Mouse (Mus musculus) hindbrain, embryonic 14.5 days (tissue): Measurements from ENCODE around the gene Luc7l2. TPM values are rescaled to one million over a fixed set of nuclear protein-coding genes. Genes with fewer than 3 reads are reported as not detected.

Experiments used
- ATAC-seq: fragments of 200-750 bp; cut with Nextera tagmentation; 2 replicates; pipeline ENCODE4 v1.8.0; 2017; ENCODE audit warnings: moderate number of reproducible peaks, mild to moderate bottlenecking, moderate TSS enrichment, moderate library complexity; ENCODE audit not compliant: low FRiP score
- DNase-seq: peaks from one replicate; pipeline ENCODE4 v3.0.0-alpha.2; 2015; ENCODE audit warnings: low spot score
- H3K27ac ChIP-seq: fragments of 300-500 bp; sonication (generic); 2 replicates; pipeline ENCODE4 v1.5.1; 2014; ENCODE audit warnings: mild to moderate bottlenecking, moderate library complexity
- H3K27me3 ChIP-seq: fragments of 300-500 bp; sonication (generic); 2 replicates; pipeline ENCODE4 v1.6.1; 2014; ENCODE audit warnings: mild to moderate bottlenecking, low read length, mixed read lengths; ENCODE audit not compliant: control insufficient read depth, insufficient read depth
- H3K36me3 ChIP-seq: fragments of 300-500 bp; sonication (generic); replicated peaks from 2 replicates; pipeline ENCODE4 v1.6.1; 2014; ENCODE audit not compliant: control insufficient read depth, insufficient read depth
- H3K4me1 ChIP-seq: fragments of 300-500 bp; sonication (generic); replicated peaks from 2 replicates; pipeline ENCODE4 v1.6.1; 2014; ENCODE audit warnings: antibody characterized with exemption, low read length, mixed read lengths; ENCODE audit not compliant: control insufficient read depth, insufficient read depth
- H3K4me2 ChIP-seq: fragments of 300-500 bp; sonication (generic); replicated peaks from 2 replicates; pipeline ENCODE4 v1.6.1; 2014; ENCODE audit warnings: mild to moderate bottlenecking, moderate library complexity
- H3K4me3 ChIP-seq: fragments of 300-500 bp; sonication (generic); replicated peaks from 2 replicates; pipeline ENCODE4 v1.5.1; 2014; ENCODE audit warnings: mild to moderate bottlenecking, low read length
- H3K9ac ChIP-seq: fragments of 300-500 bp; sonication (generic); 2 replicates; pipeline ENCODE4 v1.6.1; 2014
- H3K9me3 ChIP-seq: fragments of 300-500 bp; sonication (generic); 2 replicates; pipeline ENCODE4 v1.6.1; 2016; ENCODE audit warnings: low read length; ENCODE audit not compliant: control insufficient read depth
- WGBS: fragments of 180-500 bp; shearing (Covaris S2); extraction: QIAGEN DNeasy Blood & Tissue Kit; methylation state at CpG from one replicate; pipeline ENCODE4 v1.1.7; 2014; 5-methylcytosine and 5-hydroxymethylcytosine counted together
- polyA plus RNA-seq: library from polyadenylated mRNA; unstranded; fragments of >200 nt; fragmentation: Nextera tagmentation; extraction: Ambion mirVana; gene quantifications from 2 replicates; pipeline ENCODE4 v1.2.1, GENCODE M21; 2014

The Luc7l2 gene
- polyA plus RNA-seq, 1 experiment from 2014 or later, result 49.3 TPM

DNA sequence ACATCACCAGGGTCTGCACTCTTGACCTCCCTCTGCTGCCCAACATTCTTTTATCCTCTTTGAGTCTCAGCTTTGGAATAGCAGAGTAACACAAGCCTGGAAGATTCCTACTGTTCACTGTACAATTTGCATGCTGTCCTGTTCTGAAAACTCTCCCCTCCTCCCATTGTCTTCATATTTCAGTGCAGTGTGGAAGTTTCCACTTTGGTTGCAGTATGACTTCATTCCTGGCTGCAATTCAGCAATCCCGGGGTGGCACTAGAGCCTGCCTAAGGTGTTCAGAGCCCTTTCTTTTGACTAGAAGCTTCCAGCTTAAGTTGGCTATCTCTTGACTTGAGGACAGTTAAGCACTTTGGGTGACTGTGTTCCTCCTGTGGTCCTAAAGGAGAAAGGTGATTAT lies 73.3 kb downstream of the Luc7l2 start:
- no peak overlapping the region for H3K27ac ChIP-seq
- H3K9ac ChIP-seq, result no peak overlapping the region
- H3K27me3 ChIP-seq, result no peaks in the 10 kb centered on the region
- no peak overlapping the region for H3K4me2 ChIP-seq
- no peaks in the 10 kb centered on the region for H3K4me1 ChIP-seq
- ATAC-seq (no peak), DNase-seq (no peak)
- 80% methylated on average over 1 of the region's 1 CpGs for WGBS
- H3K4me3 ChIP-seq, result no peak overlapping the region
- no peaks in the 10 kb centered on the region for H3K9me3 ChIP-seq
- H3K36me3 ChIP-seq, result peaks cover 18% of the 10 kb centered on the region

DNA sequence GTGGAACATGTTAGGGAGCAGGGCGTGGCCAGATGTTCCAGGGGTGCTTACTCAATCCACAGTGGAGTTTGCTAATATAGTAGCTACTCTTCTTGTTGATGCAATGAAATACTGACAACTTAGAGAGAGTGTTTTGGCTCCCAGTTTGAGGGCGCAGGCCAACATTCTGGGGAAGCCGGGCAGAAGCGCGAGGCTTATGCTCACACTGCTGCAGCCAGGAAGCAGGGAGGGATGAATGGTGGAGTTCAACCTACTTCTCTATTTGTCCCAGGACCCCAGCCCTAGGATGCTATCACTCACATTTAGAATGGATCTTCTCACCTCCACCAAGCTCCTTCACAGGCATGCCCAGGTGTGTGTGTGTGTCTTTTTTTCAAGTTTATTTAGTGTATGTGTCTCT lies 75.0 kb downstream of the Luc7l2 start:
- no peaks in the 10 kb centered on the region for H3K9me3 ChIP-seq
- no peaks in the 10 kb centered on the region for H3K4me1 ChIP-seq
- no peaks in the 10 kb centered on the region for H3K27me3 ChIP-seq
- no peak overlapping the region for H3K4me3 ChIP-seq
- no peak overlapping the region for H3K27ac ChIP-seq
- WGBS, result 94% methylated on average over 5 of the region's 5 CpGs
- H3K4me2 ChIP-seq, result no peak overlapping the region
- no peak overlapping the region for H3K9ac ChIP-seq
- no peak for DNase-seq
- H3K36me3 ChIP-seq, result peaks cover 9% of the 10 kb centered on the region; the same call in 1 of the 2 replicates
- ATAC-seq, result no peak

DNA sequence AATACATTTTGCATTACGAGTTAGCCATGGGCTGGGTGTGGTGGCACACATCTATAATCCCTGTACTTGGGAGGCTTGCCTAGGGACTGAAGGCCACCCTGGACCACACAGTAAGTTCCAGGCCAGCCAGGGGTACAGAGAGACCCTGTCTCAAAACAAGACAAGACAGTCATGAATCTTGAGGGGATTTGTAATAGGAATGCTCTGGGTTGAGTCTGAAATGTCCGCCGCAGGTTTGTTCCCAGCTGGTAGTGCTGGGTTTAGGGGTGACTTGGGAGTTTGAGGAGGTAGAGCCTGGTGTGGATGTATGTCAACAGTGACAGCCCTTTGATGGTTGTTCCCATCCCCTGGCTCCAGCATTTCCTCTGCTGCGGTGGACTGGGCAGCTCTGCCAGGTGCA lies 75.9 kb downstream of the Luc7l2 start:
- H3K4me1 ChIP-seq, result no peaks in the 10 kb centered on the region
- ATAC-seq (no peak), DNase-seq (no peak)
- H3K36me3 ChIP-seq, result peaks cover 9% of the 10 kb centered on the region; the same call in 1 of the 2 replicates
- no peaks in the 10 kb centered on the region for H3K27me3 ChIP-seq
- no peak overlapping the region for H3K27ac ChIP-seq
- H3K4me2 ChIP-seq, result no peak overlapping the region
- H3K9ac ChIP-seq, result no peak overlapping the region
- 97% methylated on average over 4 of the region's 4 CpGs for WGBS
- no peak overlapping the region for H3K4me3 ChIP-seq
- H3K9me3 ChIP-seq, result no peaks in the 10 kb centered on the region

DNA sequence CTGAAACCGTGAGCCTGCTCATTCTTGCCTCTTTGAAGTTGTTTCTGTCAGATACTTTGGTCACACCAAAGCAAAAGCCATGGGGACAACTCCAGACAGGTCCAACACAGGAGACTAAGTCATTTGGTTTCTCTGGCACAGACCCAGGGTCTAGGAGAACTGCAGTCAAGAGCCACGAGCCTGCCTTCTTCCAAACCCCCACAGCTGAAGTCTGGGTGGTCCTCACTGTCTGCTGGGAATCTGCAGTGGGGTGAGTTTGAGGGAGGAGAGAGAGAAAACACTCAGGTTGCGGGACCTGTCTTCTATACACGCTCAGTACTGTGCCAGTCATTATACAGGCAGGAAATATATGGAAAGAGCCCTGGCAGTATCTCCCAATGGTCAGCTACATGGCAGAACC lies 76.4 kb downstream of the Luc7l2 start:
- Histone ChIP-seq H3K4me2 (no peak overlapping the region), H3K36me3 (peaks cover 9% of the 10 kb centered on the region; the same call in 1 of the 2 replicates), H3K4me3 (no peak overlapping the region), H3K9me3 (no peaks in the 10 kb centered on the region), H3K27ac (no peak overlapping the region), H3K9ac (no peak overlapping the region), H3K4me1 (no peaks in the 10 kb centered on the region), H3K27me3 (no peaks in the 10 kb centered on the region)
- ATAC-seq (no peak), DNase-seq (no peak)
- 88% methylated on average over 4 of the region's 4 CpGs for WGBS

DNA sequence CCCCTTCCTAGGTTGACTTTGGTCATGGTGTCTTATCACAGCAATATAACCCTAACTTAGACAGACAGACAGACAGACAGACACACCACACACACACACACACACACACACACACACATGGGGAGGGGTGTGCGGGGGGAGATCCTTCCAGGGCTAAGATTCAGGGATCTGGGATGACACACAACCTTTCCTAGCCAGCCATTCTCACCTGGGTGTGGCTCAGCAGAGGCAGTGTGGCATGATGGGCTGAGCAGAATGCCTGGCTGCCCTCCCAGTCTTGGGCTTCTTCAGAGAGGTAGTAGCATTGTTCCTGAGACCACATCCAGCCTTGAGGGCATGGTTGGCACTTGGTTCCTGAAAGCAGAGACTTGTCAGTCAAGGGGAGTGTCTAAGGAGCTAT lies 78.4 kb downstream of the Luc7l2 start:
- H3K4me2 ChIP-seq, result no peak overlapping the region
- H3K9ac ChIP-seq, result no peak overlapping the region
- ATAC-seq (no peak), DNase-seq (no peak)
- no peak overlapping the region for H3K27ac ChIP-seq
- no peaks in the 10 kb centered on the region for H3K9me3 ChIP-seq
- no peak overlapping the region for H3K4me3 ChIP-seq
- 100% methylated on average over 1 of the region's 1 CpGs for WGBS
- no peaks in the 10 kb centered on the region for H3K4me1 ChIP-seq
- H3K36me3 ChIP-seq, result no peaks in the 10 kb centered on the region
- H3K27me3 ChIP-seq, result peaks cover 12% of the 10 kb centered on the region

DNA sequence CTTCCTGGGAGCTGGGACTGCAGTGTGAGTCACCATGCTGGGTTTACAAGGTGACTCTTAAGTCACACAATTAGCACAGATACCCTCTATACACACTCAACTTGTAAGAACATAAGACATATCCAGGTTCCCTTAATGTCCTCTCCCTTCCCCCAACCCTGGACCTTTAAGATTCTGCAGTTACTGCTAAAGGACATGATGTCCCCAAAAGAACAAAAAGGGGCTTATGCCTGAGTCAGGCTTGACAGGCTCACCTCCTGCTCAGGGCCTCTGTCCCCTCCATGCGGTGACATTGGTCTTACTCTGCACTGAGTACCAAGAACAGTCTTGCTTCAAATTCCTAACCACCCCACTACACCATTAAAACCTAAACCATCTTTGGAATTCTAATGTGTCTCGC lies 81.7 kb downstream of the Luc7l2 start:
- H3K9me3 ChIP-seq, result no peaks in the 10 kb centered on the region
- no peak for DNase-seq
- H3K9ac ChIP-seq, result no peak overlapping the region
- WGBS, result 92% methylated on average over 2 of the region's 2 CpGs
- H3K4me1 ChIP-seq, result peaks cover 16% of the 10 kb centered on the region
- peaks cover 44% of the 10 kb centered on the region for H3K27me3 ChIP-seq
- H3K4me2 ChIP-seq, result no peak overlapping the region
- no peak overlapping the region for H3K27ac ChIP-seq
- no peaks in the 10 kb centered on the region for H3K36me3 ChIP-seq
- ATAC-seq, result no peak
- H3K4me3 ChIP-seq, result no peak overlapping the region

DNA sequence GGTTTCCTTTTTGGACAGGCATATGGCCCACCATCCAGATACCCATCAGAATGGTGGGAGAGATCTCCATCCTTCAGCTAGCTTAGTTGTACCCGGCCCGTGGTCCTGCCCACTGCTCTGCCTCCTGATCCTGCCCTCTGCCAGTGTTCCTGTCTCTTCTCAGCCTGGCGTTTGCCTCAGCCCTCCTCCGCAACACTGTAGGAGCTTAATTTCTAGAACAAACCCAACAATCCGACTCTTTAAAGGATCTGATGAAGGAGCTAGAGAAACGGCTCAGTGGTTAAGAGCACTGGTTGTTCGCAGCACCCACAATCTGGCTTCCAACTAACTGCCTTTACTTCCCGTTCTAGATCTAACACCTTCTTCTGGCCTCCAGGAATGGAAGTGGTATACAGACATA lies 83.3 kb downstream of the Luc7l2 start:
- 86% methylated on average over 8 of the region's 8 CpGs for WGBS
- Histone ChIP-seq H3K4me3 (no peak overlapping the region), H3K9ac (no peak overlapping the region), H3K27ac (no peak overlapping the region), H3K4me2 (no peak overlapping the region), H3K27me3 (peaks cover 58% of the 10 kb centered on the region), H3K4me1 (peaks cover 16% of the 10 kb centered on the region), H3K9me3 (no peaks in the 10 kb centered on the region), H3K36me3 (no peaks in the 10 kb centered on the region)
- no peak for DNase-seq
- no peak for ATAC-seq

DNA sequence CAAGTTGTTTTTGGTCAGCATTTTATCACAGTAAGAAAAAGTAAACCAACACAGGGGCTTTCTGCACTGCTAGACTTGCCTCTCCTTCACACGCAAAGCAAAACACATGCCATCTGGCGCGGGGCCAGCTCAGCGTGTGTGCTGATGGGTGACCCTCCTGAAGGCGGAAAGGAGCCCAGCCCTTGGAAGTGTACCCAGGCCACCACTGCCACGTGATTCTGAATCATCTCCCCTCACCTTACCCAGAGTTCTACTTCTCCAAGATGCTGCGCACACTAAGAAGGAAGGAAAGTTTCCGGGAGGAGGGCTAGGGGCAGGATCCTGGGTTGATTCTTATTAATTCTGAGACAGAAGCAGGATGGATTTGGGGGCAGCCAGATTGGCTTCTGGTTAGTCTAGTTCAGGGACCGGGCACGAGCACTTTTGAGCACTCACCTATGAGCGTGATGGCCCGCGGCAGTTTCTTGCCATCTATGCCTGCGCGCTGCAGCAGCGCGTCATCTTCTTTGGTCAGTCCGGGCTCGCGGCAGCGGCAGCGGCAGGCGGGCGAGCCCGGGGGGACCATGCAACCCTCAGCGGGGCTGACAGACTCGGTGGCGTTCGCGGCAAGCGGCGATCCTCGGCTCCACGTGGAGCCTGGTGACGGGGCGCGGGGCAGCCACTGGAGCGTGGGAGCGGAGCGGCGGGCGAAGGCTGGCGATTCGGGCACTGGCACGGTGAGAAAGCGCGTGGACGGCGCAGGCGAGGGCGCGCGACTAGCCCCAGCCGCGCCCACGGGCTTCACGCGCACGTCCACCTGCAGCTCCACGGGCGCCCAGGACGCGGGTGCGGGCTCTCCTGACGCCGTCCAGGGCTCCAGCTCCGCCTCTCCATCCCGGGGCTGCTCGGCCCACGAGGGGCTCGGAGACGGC lies 85.1 kb downstream of the Luc7l2 start:
- peak overlapping the region; percentile 93 for H3K4me2 ChIP-seq
- peak overlapping the region; percentile 47 for H3K4me3 ChIP-seq
- H3K9me3 ChIP-seq, result no peaks in the 10 kb centered on the region
- peak; percentile 61 for DNase-seq
- H3K27ac ChIP-seq, result no peak overlapping the region
- peak; percentile 67 for ATAC-seq
- WGBS, result 1% methylated on average over 71 of the region's 72 CpGs
- peaks cover 68% of the 10 kb centered on the region for H3K27me3 ChIP-seq
- peaks cover 16% of the 10 kb centered on the region for H3K4me1 ChIP-seq
- H3K9ac ChIP-seq, result peak overlapping the region; percentile 44
- H3K36me3 ChIP-seq, result no peaks in the 10 kb centered on the region

DNA sequence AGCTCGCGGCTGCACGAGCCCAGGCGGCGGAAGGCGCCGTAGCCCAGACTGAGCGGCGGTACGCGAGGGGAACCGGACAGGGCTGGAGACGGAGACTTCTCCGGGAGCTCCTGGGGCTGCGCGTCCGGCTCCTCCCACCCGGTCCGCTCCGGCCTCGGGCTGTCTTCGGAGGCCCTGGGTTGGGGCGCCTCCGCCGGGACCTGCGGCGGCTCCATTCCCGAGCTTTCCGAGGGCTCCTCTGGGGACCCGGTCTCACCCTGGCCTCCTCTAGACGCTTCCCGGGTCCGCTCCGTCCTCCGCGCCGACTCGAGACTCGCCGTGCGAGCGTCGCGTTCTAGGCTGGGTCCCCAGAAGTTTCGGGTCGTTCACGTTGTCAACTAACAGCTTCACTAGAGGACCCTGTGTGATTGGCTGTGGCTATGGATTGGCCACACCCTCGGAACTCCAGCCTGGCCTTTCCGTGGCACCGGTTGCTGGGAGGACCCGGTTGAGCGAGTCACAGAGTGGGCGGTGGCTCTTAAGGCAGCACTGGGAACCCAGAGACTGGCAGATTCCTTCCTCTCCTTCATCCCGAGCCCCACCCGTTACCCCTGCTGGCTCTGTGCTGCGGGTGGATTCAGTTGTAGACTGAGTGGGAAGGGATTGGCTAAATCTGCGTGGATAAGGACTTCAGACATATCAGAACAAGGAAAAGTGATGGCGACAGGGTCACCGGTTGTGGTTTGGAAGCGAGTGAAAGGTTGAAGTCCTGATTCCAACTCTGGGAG lies 85.9 kb downstream of the Luc7l2 start, which contains the start of gene Klrg2:
Klrg2 (minus strand) TSS at position 391 of the 767 bp plus-strand sequence.
- no peak within 1 kb of the TSS for H3K27ac ChIP-seq
- DNase-seq, result no peak
- H3K9me3 ChIP-seq, result no peaks in the 10 kb centered on the region
- peaks cover 68% of the 10 kb centered on the region for H3K27me3 ChIP-seq
- H3K9ac ChIP-seq, result peak within 1 kb of the TSS; percentile 44
- peak within 1 kb of the TSS; percentile 47 for H3K4me3 ChIP-seq
- peak; percentile 53 for ATAC-seq
- H3K4me1 ChIP-seq, result peaks cover 16% of the 10 kb centered on the region
- no peaks in the 10 kb centered on the region for H3K36me3 ChIP-seq
- H3K4me2 ChIP-seq, result peak within 1 kb of the TSS; percentile 93
- 2% methylated on average over 44 of the region's 60 CpGs for WGBS
